Mouse (Mus musculus): ENCODE data around the gene Pgbd5.
"Not testable (repeated sequence)": the region's sequence is repeated elsewhere in the genome, so short reads cannot be mapped to it uniquely, and the experiment has no call there.

Pgbd5 gene

DNA sequence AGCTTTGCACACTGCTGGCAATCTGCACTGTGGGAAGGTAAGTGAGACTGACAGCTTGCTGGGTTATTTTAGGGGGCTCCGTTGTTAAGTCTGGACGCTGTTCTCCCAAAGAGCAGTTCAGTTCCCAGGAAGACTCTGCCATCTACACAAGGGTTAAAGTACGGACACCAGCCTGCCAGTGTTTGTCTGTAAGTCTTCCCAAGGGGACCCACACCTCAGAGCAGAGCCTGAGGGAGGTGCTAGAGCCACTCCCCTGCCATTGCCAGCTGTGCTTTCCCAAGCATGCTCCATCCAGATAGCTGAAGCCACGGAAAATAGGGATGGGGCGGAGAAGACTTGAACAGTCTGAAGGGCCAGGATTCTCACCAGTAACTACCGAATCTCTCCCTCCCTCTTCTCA, 8.6 kb downstream of the Pgbd5 start:
- DNase-seq (ENCODE audit: low read depth in 1 of 2, low spot score in 2 of 2): no peak

DNA sequence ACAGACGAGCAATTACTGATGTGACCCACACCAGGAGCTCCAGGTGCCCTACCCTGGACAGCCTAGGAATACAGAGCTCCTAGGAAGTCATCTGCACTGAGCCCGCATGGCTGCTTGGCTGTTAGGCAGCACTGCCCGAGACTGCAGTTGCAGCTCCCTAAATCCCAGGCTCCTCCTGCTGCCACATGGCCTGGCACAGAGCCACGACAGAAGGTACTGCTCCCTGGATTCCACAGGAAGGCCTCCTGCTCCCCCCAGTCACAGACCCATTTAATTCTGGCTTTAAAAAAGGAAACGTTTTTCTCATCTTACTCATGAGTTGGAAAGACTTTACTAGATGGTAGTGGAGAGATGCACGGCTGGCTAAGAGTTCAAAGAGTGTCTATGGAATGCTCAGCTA, 10.0 kb downstream of the Pgbd5 start:
- DNase-seq (ENCODE audit: low read depth in 1 of 2, low spot score in 2 of 2): no peak

DNA sequence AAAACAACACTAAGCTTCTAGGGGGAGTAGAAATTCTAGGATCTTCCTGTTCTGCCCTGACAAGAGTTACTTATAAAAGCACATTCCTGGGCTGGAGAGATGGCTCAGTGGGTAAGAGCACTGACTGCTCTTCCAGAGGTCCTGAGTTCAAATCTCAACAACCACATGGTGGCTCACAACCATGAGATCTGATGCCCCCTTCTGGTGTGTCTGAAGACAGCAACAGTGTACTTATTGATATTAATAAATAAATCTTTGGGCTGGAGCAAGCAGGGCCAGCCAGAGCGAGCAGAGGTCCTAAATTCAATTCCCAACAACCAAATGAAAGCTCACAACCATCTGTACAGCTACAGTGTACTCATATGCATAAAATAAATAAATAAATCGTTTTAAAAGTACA, 10.7 kb downstream of the Pgbd5 start:
- not testable (repeated sequence) for DNase-seq (ENCODE audit: low read depth in 1 of 2, low spot score in 2 of 2)

DNA sequence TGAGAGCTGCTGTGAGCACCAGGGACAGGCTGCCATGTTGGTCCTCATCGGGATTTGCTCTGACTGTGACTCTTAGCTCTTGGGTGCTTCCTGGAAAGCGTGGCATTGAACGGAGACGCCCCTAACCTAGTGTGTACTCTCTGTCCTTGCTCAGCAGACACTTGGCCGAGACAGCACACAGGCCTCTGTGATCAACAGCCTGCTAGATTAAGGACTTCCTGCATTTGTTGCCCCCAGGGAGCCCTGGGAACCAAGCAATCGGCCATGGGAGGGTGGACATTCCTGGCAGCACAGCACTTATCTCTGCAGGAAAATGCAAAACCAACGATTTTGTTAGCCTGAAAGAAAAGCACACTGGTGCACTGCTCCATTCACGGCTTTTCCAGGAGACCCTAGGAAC, 18.0 kb downstream of the Pgbd5 start:
- DNase-seq (ENCODE audit: low read depth in 1 of 2, low spot score in 2 of 2): no peak

DNA sequence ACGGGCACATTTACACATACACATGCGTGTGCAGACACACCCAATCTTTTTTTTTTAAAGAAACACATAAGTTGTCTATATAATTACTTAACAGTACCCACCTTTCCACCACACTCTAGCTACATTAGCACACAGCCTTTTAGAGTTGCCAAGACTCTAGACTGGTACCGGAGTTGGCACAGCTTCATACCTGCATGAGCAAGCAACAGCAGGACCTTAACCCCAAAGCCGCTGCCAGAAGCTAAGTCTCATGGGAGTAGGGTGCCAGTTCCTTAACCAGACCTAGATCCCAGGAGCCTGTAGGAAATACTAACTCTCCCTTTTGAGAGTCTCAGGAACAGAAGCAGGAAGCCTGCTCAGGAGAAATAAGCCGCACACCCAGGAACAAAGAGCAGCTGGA, 20.5 kb downstream of the Pgbd5 start:
- no peak for DNase-seq (ENCODE audit: low read depth in 1 of 2, low spot score in 2 of 2)

DNA sequence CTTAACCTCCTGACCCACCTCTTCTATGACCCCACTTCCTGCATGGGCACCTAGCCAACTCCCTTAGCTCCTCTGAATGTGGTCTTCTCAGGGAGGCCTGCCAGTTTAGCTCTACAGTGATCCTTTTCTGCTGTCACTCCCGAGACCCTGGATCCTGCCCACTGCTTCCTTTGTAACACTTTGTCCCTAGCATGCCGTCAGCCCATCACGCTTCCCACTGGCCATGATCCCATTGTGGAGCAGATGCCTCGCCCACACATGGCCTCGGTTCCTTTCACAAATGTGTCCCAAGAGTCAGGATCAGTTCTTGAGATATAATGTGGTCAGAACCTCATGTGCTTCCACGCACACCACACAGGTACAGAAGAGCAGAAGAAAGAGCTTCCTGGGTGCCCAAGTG, 21.3 kb downstream of the Pgbd5 start:
- no peak for DNase-seq (ENCODE audit: low read depth in 1 of 2, low spot score in 2 of 2)

- no peak for DNase-seq (ENCODE audit: low read depth in 1 of 2, low spot score in 2 of 2)
Observed at GRCm38 (mm10) chr8:124416646-124417045, 22.8 kb downstream of the Pgbd5 start.

- no peak for DNase-seq (ENCODE audit: low read depth in 1 of 2, low spot score in 2 of 2)
Observed at GRCm38 (mm10) chr8:124415789-124416188, 23.7 kb downstream of the Pgbd5 start.

- no peak for DNase-seq (ENCODE audit: low read depth in 1 of 2, low spot score in 2 of 2)
Observed at GRCm38 (mm10) chr8:124415002-124415401, 24.5 kb downstream of the Pgbd5 start.

GRCm38 (mm10) chr8:124413244-124413965, 26.1 kb downstream of the Pgbd5 start:
- DNase-seq (ENCODE audit: low read depth in 1 of 2, low spot score in 2 of 2): no peak

DNA sequence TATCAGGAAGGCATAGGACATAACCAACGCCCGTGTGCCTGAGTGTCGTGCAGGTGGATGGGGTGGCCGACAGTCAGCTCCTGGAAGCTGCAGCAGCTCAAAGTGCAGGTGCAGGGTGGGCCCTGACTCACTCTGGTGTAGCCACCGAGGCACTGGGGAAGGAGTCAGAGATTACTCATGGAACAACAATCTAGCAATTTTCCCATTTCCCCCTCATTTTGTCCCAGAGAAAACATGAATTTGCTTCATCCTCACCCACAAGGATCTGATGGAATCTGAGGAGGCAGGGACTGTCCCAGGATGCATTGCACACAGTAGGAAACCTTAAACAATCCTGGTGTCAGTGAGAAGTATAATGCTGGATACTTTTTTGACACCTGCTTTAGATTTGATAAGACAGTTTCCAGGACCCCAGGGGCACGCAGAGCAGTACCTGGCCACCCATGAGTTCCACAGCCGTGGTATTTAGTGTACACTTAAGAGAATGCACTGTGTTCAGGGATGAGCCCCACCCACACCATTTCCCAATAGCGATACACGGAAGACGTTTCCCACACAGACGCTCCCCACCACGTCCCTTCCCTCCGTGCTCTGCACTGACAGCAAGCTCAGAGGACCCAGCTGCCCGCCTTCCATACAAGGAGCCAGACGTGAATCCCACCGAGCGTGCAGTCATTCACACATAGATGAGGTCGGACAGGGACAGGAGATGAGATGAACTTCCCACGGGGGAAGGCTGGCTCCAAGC, 26.8 kb downstream of the Pgbd5 start:
- DNase-seq (ENCODE audit: low read depth in 1 of 2, low spot score in 2 of 2): no peak

GRCm38 (mm10) chr8:124404471-124405260, 34.8 kb downstream of the Pgbd5 start:
- DNase-seq (ENCODE audit: low read depth in 1 of 2, low spot score in 2 of 2): no peak

DNA sequence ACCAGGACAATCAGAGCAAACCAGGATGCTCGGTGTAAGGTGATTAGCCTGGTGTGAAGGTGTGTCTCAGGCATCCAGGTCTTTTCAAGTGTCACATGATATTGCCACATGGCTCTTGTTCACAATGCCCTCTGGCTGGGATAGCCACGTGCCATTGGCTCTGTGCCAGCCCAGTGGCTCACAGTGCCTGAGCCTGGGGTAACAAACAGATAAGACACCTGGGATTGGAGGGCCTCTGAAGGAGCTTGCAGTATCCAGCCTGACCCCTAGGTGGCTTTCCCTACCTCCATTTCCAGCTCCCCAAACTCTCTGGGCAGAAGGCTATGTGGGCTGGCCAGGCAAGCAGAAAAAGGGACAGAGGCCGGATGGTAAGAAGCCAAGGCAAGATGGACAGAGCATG, 35.6 kb downstream of the Pgbd5 start:
- no peak for DNase-seq (ENCODE audit: low read depth in 1 of 2, low spot score in 2 of 2)

DNA sequence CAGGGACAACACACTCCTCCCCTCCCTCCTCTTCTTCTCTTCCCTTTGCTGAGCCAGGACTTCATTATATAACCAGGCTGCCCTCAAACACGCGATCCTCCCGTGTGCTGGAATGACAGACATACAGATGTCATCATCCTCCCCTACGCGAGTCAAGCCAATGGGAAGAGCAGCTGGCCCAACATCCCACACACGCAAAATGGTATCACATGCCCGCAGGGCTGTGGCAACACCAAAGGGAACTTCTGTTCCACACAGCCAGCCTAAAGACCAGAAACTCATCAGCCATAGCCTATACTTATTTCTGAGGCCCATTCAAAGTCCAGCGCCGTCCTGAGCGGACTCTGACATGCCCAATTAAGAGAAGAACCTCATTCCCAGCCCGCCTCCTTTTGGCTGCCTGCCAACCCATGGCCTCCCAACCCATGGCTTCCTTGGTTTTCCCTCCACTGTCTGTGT, 40.0 kb downstream of the Pgbd5 start:
- no peak for DNase-seq (ENCODE audit: low read depth in 1 of 2, low spot score in 2 of 2)

DNA sequence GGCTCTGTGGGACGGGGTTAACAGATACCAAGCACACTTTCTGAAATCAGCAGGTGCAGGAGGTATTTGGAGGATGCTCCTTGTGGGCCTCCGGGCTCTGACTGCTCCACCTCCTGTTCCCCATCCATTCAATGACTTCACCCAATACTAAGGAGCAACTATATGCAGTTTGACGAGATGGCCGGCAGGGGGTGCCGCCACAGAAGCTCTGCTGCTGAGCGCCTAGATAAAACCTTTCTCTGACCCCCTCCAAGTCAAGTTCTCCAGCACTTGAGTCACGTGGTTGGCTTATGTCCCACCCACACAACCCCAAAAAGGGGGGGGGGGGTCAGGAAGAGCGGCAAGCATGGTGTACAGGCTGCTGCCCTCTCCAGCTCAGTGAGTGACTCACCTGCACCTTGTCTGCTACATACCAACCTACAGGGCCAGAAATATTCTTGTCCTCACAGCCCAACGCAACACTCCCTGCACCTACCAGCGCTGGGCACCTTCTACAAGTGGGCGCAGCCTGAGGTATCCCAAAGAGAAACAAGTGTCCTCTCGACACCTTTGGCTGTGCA, 40.5 kb downstream of the Pgbd5 start:
- DNase-seq (ENCODE audit: low read depth in 1 of 2, low spot score in 2 of 2): no peak

DNA sequence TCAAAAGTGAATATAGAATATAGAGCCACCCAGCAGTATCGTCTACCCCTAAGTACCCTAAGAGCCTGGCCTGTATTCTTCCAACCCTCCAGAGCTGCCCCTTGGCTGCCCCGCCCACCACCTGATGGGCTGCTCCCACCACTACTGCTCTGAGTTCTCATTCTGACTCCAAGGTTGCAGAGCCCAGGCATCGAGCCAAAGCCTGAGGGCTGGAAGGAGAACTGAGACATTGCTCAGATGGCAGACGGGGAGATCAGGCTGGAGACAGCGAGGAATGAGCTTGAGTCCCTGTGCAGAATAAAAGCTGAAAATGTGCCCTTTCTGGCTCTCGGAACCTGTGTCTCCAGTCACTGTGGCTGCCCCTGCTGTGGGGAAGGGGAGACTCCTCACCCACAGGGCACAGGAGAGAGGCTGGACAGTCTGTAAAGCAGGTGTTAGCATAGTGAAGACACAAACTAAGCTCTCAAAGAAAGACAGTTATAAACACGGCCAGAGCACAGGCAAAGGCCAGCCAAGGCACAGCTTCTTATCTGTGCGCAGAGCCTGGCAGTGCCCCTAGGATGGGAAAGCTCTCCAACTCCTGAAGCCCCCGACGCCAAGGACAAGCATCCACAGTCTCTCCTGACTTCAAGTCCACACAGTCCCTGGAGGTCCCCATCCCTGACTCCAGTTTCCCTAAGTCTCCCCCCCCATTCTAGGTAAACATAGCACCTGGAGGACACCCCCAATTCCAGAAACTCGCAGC, 42.0 kb downstream of the Pgbd5 start:
- no peak for DNase-seq (ENCODE audit: low read depth in 1 of 2, low spot score in 2 of 2)

DNA sequence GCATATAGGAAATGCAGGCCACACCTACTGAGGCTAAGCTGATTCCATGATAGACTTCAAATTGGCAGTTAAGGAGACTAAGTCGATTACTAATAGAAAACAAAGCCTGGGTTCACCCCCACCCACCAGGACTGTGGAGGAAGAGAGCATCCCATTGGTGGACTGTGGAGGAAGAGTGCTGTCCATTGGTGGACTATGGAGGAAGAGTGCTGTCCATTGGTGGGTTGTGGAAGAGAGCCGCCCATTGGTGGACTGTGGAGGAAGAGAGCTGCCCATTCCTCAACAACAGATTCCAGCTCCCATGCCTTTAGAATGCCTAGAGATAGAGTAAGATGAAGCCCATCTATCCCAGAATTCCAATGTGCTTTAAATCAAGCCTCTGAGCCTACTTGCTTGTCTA, 42.9 kb downstream of the Pgbd5 start:
- no peak for DNase-seq (ENCODE audit: low read depth in 1 of 2, low spot score in 2 of 2)

DNA sequence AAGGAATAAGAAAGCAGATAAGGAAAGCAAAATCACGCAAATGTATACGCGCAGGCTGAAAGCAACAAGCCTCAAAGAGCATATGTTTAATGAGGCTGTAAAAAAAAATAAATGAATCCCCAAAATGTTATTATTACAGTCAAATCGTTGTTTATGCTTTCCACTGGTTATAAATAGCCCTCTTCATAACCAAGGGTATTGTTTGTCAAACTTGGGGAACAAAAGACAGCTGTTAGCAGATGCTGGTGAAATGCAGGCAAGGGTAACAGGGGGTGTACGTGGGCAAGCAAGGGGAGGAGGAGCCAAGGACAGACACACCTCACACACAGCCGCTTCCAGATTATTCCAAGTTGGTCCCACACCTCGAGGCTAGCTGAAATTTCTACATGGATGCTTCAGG, 44.1 kb downstream of the Pgbd5 start:
- DNase-seq (ENCODE audit: low read depth in 1 of 2, low spot score in 2 of 2): no peak

DNA sequence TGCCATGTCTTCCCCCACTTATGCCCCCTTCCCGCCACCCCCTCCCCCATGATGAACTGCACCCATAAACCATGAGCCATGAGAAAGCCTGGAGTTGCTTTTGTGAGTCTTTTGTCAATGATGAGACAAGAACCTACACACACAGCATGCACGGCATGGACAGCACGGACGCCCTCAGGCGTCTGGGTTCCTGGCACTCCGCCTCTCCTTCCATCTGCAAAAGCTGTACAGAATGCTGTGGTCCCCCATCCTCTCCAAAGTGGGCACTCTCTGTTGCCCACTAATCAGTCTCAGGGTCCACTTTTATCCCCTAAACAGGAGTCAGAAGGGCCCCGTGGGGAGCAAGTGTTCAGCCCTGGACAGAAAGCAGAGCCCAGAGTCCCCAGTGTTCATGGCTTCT, 44.5 kb downstream of the Pgbd5 start:
- DNase-seq (ENCODE audit: low read depth in 1 of 2, low spot score in 2 of 2): no peak

- no peak for DNase-seq (ENCODE audit: low read depth in 1 of 2, low spot score in 2 of 2)
Observed at GRCm38 (mm10) chr8:124393927-124394326, 45.5 kb downstream of the Pgbd5 start.

- no peak for DNase-seq (ENCODE audit: low read depth in 1 of 2, low spot score in 2 of 2)
Observed at GRCm38 (mm10) chr8:124393013-124393412, 46.4 kb downstream of the Pgbd5 start.

All from monocyte, adult 2 months (primary cell).